Mouse (Mus musculus) megakaryocyte-erythroid progenitor cell, adult 5 weeks (primary cell): ENCODE data around the gene Mnat1. TPM values are rescaled to one million over a fixed set of nuclear protein-coding genes. Genes with fewer than 3 reads are reported as not detected.

Experiments
- polyA plus RNA-seq: library from polyadenylated mRNA; stranded (reverse); fragments of >175 nt; gene quantifications from 2 replicates; pipeline ENCODE4 v1.2.3, GENCODE M21; 2012

Gene Mnat1
- 2.1 and 2.7 TPM in 2 replicates for polyA plus RNA-seq

GRCm38 (mm10) chr12:73123093-73124041 lies at the start of gene Mnat1:
Gene Mnat1, plus strand, starts transcription at chr12:73123717.

GRCm38 (mm10) chr12:73113196-73113595 lies 10.3 kb upstream of the Mnat1 start, which contains the start of gene Six4:
Gene Six4, minus strand, starts transcription at chr12:73113456.

GRCm38 (mm10) chr12:73286287-73287092 lies 163.0 kb downstream of the Mnat1 start, which contains the start of the genes Trmt5 and Slc38a6:
Gene Trmt5, minus strand, starts transcription at chr12:73286710.
Gene Slc38a6, plus strand, starts transcription at chr12:73286779.

Other genes with a start within 250 kb of the Mnat1 start
- gene Six6, start 183.8 kb upstream of the Mnat1 start, polyA plus RNA-seq = 0.01 TPM in 1 of 2 replicates, not detected in the other
- 0.14 and 0.73 TPM in 2 replicates for gene 4930447C04Rik, start 182.9 kb upstream of the Mnat1 start, polyA plus RNA-seq
- gene Six1, start 69.8 kb upstream of the Mnat1 start, polyA plus RNA-seq = 2.0 and 2.6 TPM in 2 replicates
- gene Six4, start 10.3 kb upstream of the Mnat1 start, polyA plus RNA-seq = 0.26 and 0.30 TPM in 2 replicates
- 0.83 and 0.95 TPM in 2 replicates for gene Trmt5, start 163.0 kb downstream of the Mnat1 start, polyA plus RNA-seq
- gene Slc38a6, start 163.1 kb downstream of the Mnat1 start, polyA plus RNA-seq = 1.1 and 2.5 TPM in 2 replicates